Mouse (Mus musculus) gonadal fat pad, adult 2 months (tissue): ENCODE data around the gene Gm45785. TPM values are rescaled to one million over a fixed set of nuclear protein-coding genes. Genes with fewer than 3 reads are reported as not detected.

Source experiments
- DNase-seq: peaks from one replicate; pipeline ENCODE4 v3.0.0-alpha.2; 2012; ENCODE audit warnings: low read depth
- polyA plus RNA-seq: library from polyadenylated mRNA; depleted of rRNA; stranded (reverse); fragments of >200 nt; gene quantifications from 2 replicates; pipeline ENCODE4 v1.2.3, GENCODE M21; 2012; rRNA removed

The Gm45785 gene
- polyA plus RNA-seq, 1 experiment, result not detected

GRCm38 (mm10) chr7:140831447-140831846, 24.7 kb downstream of the Gm45785 start:
- no peak for DNase-seq

- no peak for DNase-seq
Measured at GRCm38 (mm10) chr7:140828171-140828881, 27.8 kb downstream of the Gm45785 start.

- DNase-seq, result no peak
Measured at GRCm38 (mm10) chr7:140822731-140823130, 33.4 kb downstream of the Gm45785 start.

- no peak for DNase-seq
Measured at GRCm38 (mm10) chr7:140821653-140822329, 34.3 kb downstream of the Gm45785 start, which contains the start of gene Zfp941. Gene Zfp941 (minus strand): TSS chr7:140822178.

- no peak for DNase-seq
Measured at GRCm38 (mm10) chr7:140821305-140821652, 34.9 kb downstream of the Gm45785 start.

- DNase-seq, result no peak
Measured at GRCm38 (mm10) chr7:140820173-140820572, 36.0 kb downstream of the Gm45785 start.

- no peak for DNase-seq
Measured at GRCm38 (mm10) chr7:140812850-140813249, 43.3 kb downstream of the Gm45785 start.

- no peak for DNase-seq
Measured at GRCm38 (mm10) chr7:140811714-140812113, 44.4 kb downstream of the Gm45785 start.

- DNase-seq, result no peak
Measured at GRCm38 (mm10) chr7:140810496-140810895, 45.6 kb downstream of the Gm45785 start.

- DNase-seq, result no peak
Measured at GRCm38 (mm10) chr7:140805704-140806103, 50.4 kb downstream of the Gm45785 start.

GRCm38 (mm10) chr7:140802629-140803028, 53.5 kb downstream of the Gm45785 start:
- no peak for DNase-seq

- DNase-seq, result no peak
Measured at GRCm38 (mm10) chr7:140798212-140798611, 57.9 kb downstream of the Gm45785 start.

GRCm38 (mm10) chr7:140797619-140798018, 58.5 kb downstream of the Gm45785 start:
- DNase-seq, result no peak

- DNase-seq, result no peak
Measured at GRCm38 (mm10) chr7:140793541-140793940, 62.6 kb downstream of the Gm45785 start.

- no peak for DNase-seq
Measured at GRCm38 (mm10) chr7:140788053-140788435, 68.1 kb downstream of the Gm45785 start.

- no peak for DNase-seq
Measured at GRCm38 (mm10) chr7:140787406-140788052, 68.6 kb downstream of the Gm45785 start, which contains the start of gene Syce1. Gene Syce1 (minus strand): TSS chr7:140787852.

GRCm38 (mm10) chr7:140780548-140780947, 75.6 kb downstream of the Gm45785 start:
- DNase-seq, result no peak

Other genes with a start within 250 kb of the Gm45785 start
- not detected in 2 replicates for gene Olfr61, start 227.4 kb downstream of the Gm45785 start, polyA plus RNA-seq
- gene Olfr53, start 209.9 kb downstream of the Gm45785 start, polyA plus RNA-seq, result not detected in 2 replicates
- not detected in 2 replicates for gene Olfr539, start 196.4 kb downstream of the Gm45785 start, polyA plus RNA-seq
- not detected in 2 replicates for gene Olfr45, start 174.4 kb downstream of the Gm45785 start, polyA plus RNA-seq
- not detected in 2 replicates for gene Olfr541, start 159.1 kb downstream of the Gm45785 start, polyA plus RNA-seq
- 82.4 and 284 TPM in 2 replicates for gene Cyp2e1, start 92.6 kb downstream of the Gm45785 start, polyA plus RNA-seq
- 0.68 and 1.2 TPM in 2 replicates for gene Syce1, start 68.5 kb downstream of the Gm45785 start, polyA plus RNA-seq
- gene Zfp941, start 34.2 kb downstream of the Gm45785 start, polyA plus RNA-seq, result 0.20 and 0.30 TPM in 2 replicates
- 2.0 and 2.1 TPM in 2 replicates for gene Urah, start 21.3 kb downstream of the Gm45785 start, polyA plus RNA-seq
- 1.6 and 1.8 TPM in 2 replicates for gene Scgb1c1, start 10.8 kb downstream of the Gm45785 start, polyA plus RNA-seq
- 0.74 and 1.2 TPM in 2 replicates for gene Odf3, start 8.5 kb downstream of the Gm45785 start, polyA plus RNA-seq
- 103 and 117 TPM in 2 replicates for gene Ric8a, start 626 bp upstream of the Gm45785 start, polyA plus RNA-seq
- 32.0 and 40.0 TPM in 2 replicates for gene Bet1l, start 1.2 kb upstream of the Gm45785 start, polyA plus RNA-seq
- 68.5 and 81.3 TPM in 2 replicates for gene Psmd13, start 25.6 kb upstream of the Gm45785 start, polyA plus RNA-seq
- 27.4 and 29.3 TPM in 2 replicates for gene Sirt3, start 26.0 kb upstream of the Gm45785 start, polyA plus RNA-seq
- 12.1 and 40.0 TPM in 2 replicates for gene Cox8b, start 44.1 kb upstream of the Gm45785 start, polyA plus RNA-seq
- gene Nlrp6, start 64.6 kb upstream of the Gm45785 start, polyA plus RNA-seq, result 1.2 and 2.3 TPM in 2 replicates
- gene Pgghg, start 85.1 kb upstream of the Gm45785 start, polyA plus RNA-seq, result 25.9 and 33.1 TPM in 2 replicates
- 0.84 and 1.7 TPM in 2 replicates for gene Ifitm5, start 94.0 kb upstream of the Gm45785 start, polyA plus RNA-seq
- gene Gm45717, start 99.6 kb upstream of the Gm45785 start, polyA plus RNA-seq, result 0.36 and 0.74 TPM in 2 replicates
- 841 and 986 TPM in 2 replicates for gene Ifitm2, start 99.7 kb upstream of the Gm45785 start, polyA plus RNA-seq
- gene Ifitm1, start 110.9 kb upstream of the Gm45785 start, polyA plus RNA-seq, result 73.9 and 89.5 TPM in 2 replicates
- gene Ifitm3, start 154.4 kb upstream of the Gm45785 start, polyA plus RNA-seq, result 421 and 433 TPM in 2 replicates
- 10.2 and 16.1 TPM in 2 replicates for gene Ifitm6, start 161.6 kb upstream of the Gm45785 start, polyA plus RNA-seq
- gene Gm17387, start 172.8 kb upstream of the Gm45785 start, polyA plus RNA-seq, result not detected in 2 replicates
- gene B4galnt4, start 204.8 kb upstream of the Gm45785 start, polyA plus RNA-seq, result 7.7 and 8.9 TPM in 2 replicates
- gene Pkp3, start 221.9 kb upstream of the Gm45785 start, polyA plus RNA-seq, result 21.5 and 23.5 TPM in 2 replicates
- gene Sigirr, start 244.2 kb upstream of the Gm45785 start, polyA plus RNA-seq, result 22.0 and 23.1 TPM in 2 replicates